Mouse (Mus musculus) stomach, embryonic 14.5 days (tissue): ENCODE data around the gene Olfr283. TPM values are rescaled to one million over a fixed set of nuclear protein-coding genes. Genes with fewer than 3 reads are reported as not detected.

Experiments
- ATAC-seq: fragments of 200-750 bp; cut with Nextera tagmentation; 2 replicates; pipeline ENCODE4 v1.8.0; 2017; ENCODE audit warnings: low read depth, moderate TSS enrichment; ENCODE audit not compliant: insufficient number of reproducible peaks, insufficient read depth, low FRiP score
- H3K27ac ChIP-seq: fragments of 300-500 bp; sonication (generic); 2 replicates; pipeline ENCODE4 v1.5.1; 2014; ENCODE audit warnings: mild to moderate bottlenecking, low read length, moderate library complexity, mixed read lengths
- H3K27me3 ChIP-seq: fragments of 300-500 bp; sonication (generic); 2 replicates; pipeline ENCODE4 v1.6.1; 2014; ENCODE audit warnings: low read length, control low read depth, mixed read lengths; ENCODE audit not compliant: control insufficient read depth, insufficient read depth
- H3K36me3 ChIP-seq: fragments of 300-500 bp; sonication (generic); 2 replicates; pipeline ENCODE4 v1.6.1; 2014; ENCODE audit warnings: mild to moderate bottlenecking, control low read depth, low read length, moderate library complexity, mixed read lengths; ENCODE audit not compliant: control insufficient read depth, insufficient read depth
- H3K4me1 ChIP-seq: fragments of 300-500 bp; sonication (generic); 2 replicates; pipeline ENCODE4 v1.6.1; 2014; ENCODE audit warnings: low read length, control low read depth, mixed read lengths; ENCODE audit not compliant: control insufficient read depth, insufficient read depth
- H3K4me2 ChIP-seq: fragments of 300-500 bp; sonication (generic); replicated peaks from 2 replicates; pipeline ENCODE4 v1.6.1; 2014; ENCODE audit warnings: low read depth, low read length, control low read depth
- H3K4me3 ChIP-seq: fragments of 300-500 bp; sonication (generic); 2 replicates; pipeline ENCODE4 v1.5.1; 2014; ENCODE audit warnings: low read depth, low read length, control low read depth
- H3K9ac ChIP-seq: fragments of 300-500 bp; sonication (generic); replicated peaks from 2 replicates; pipeline ENCODE4 v1.6.1; 2014; ENCODE audit warnings: low read depth, mild to moderate bottlenecking, control low read depth, low read length, moderate library complexity, mixed read lengths
- H3K9me3 ChIP-seq: fragments of 300-500 bp; sonication (generic); 2 replicates; pipeline ENCODE4 v1.6.1; 2016; ENCODE audit warnings: low read depth, low read length, control low read depth; ENCODE audit not compliant: control insufficient read depth
- WGBS: fragments of 180-500 bp; shearing (Covaris S2); extraction: QIAGEN DNeasy Blood & Tissue Kit; methylation state at CpG from one replicate; pipeline ENCODE4 v1.1.7; 2014; 5-methylcytosine and 5-hydroxymethylcytosine counted together
- polyA plus RNA-seq: library from polyadenylated mRNA; unstranded; fragments of >200 nt; fragmentation: Nextera tagmentation; extraction: Ambion mirVana; gene quantifications from 2 replicates; pipeline ENCODE4 v1.2.1, GENCODE M21; 2014

The Olfr283 gene
- polyA plus RNA-seq, 1 experiment from 2014 or later = not detected

- Histone ChIP-seq H3K27me3 (no peaks in the 10 kb centered on the region), H3K36me3 (no peaks in the 10 kb centered on the region), H3K9ac (no peak overlapping the region), H3K4me2 (no peak overlapping the region), H3K4me1 (no peaks in the 10 kb centered on the region), H3K4me3 (no peak overlapping the region), H3K9me3 (no peaks in the 10 kb centered on the region), H3K27ac (no peak overlapping the region)
- WGBS = 93% methylated on average over 7 of the region's 9 CpGs
- ATAC-seq = no peak
Measured at GRCm38 (mm10) chr15:98410249-98410648, 29.5 kb upstream of the Olfr283 start.

GRCm38 (mm10) chr15:98409635-98410034 is 28.9 kb upstream of the Olfr283 start:
- H3K27me3 ChIP-seq = no peaks in the 10 kb centered on the region
- no peaks in the 10 kb centered on the region for H3K36me3 ChIP-seq
- no peaks in the 10 kb centered on the region for H3K4me1 ChIP-seq
- H3K4me2 ChIP-seq = no peak overlapping the region
- no peaks in the 10 kb centered on the region for H3K9me3 ChIP-seq
- H3K4me3 ChIP-seq = no peak overlapping the region
- no peak overlapping the region for H3K27ac ChIP-seq
- no peak overlapping the region for H3K9ac ChIP-seq
- ATAC-seq = no peak
- WGBS = 95% methylated on average over 2 of the region's 2 CpGs

DNA sequence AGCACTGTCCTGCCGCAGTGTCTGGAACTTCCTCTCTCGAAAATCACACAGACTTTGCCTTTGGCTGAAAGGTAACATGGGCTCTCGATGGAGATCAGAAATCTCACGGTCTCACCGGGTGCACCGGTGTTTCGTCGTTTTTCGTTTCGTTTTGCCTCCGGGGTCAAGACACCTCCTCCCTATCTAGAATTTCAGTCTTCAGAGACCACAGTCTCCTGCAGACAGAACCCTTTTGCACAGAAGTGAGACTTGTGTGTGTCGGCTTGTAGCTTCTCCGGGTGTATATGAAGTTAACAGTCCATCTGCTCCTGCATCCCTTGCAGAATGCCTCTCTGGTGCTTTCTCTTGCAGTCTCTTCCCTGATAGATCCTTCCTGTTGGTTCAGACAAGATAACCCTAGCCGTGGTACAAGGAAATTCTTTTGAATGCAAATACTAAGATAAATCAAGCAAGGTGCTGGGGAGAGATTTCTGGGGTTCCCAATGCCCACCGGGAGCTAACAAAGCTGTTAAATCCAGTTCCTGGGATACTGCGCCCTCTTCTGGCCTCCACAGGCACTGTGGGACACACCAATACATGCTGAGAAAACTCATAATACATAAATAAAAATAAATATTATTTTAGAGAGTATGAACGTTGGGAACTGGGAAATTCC is 27.8 kb upstream of the Olfr283 start:
- Histone ChIP-seq H3K4me1 (no peaks in the 10 kb centered on the region), H3K4me2 (no peak overlapping the region), H3K36me3 (no peaks in the 10 kb centered on the region), H3K27me3 (no peaks in the 10 kb centered on the region), H3K27ac (no peak overlapping the region), H3K9me3 (no peaks in the 10 kb centered on the region), H3K4me3 (no peak overlapping the region), H3K9ac (no peak overlapping the region)
- no peak for ATAC-seq
- 70% methylated on average over 17 of the region's 17 CpGs for WGBS

DNA sequence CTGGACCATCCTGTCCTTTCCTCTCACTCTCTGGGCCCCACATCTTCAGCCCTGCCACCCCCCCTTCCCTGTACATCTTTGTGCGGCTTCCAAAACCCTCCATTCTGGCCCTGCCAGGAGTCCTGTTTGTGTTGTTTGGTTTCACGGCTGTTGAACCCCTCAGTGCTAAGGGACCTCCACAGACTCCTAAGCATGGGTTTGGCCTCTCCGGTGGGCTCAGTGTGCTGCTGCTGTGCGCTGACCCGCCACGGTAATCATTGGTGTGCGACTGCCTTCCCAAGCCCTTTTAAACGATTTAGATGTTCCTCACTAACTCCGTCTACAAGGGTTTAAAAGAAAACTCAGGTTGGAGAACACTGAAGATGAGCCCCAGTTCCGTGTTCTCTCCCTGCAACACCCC is 21.6 kb upstream of the Olfr283 start:
- H3K36me3 ChIP-seq = no peaks in the 10 kb centered on the region
- H3K4me1 ChIP-seq = no peaks in the 10 kb centered on the region
- no peaks in the 10 kb centered on the region for H3K9me3 ChIP-seq
- H3K27ac ChIP-seq = no peak overlapping the region
- 84% methylated on average over 10 of the region's 10 CpGs for WGBS
- H3K4me3 ChIP-seq = no peak overlapping the region
- H3K27me3 ChIP-seq = no peaks in the 10 kb centered on the region
- no peak for ATAC-seq
- H3K9ac ChIP-seq = no peak overlapping the region
- no peak overlapping the region for H3K4me2 ChIP-seq

GRCm38 (mm10) chr15:98397136-98397535 is 16.4 kb upstream of the Olfr283 start:
- Histone ChIP-seq H3K27me3 (no peaks in the 10 kb centered on the region), H3K36me3 (no peaks in the 10 kb centered on the region), H3K9me3 (0 out of 2 replicates have a peak, but pooled peaks cover 3% of the 10 kb centered on the region), H3K4me2 (no peak overlapping the region), H3K27ac (no peak overlapping the region), H3K9ac (no peak overlapping the region), H3K4me1 (no peaks in the 10 kb centered on the region), H3K4me3 (no peak overlapping the region)
- ATAC-seq = no peak
- 75% methylated on average over 1 of the region's 1 CpGs for WGBS

- no peak for ATAC-seq
- WGBS = 40% methylated on average over 2 of the region's 2 CpGs
- H3K36me3 ChIP-seq = no peaks in the 10 kb centered on the region
- no peak overlapping the region for H3K9ac ChIP-seq
- no peaks in the 10 kb centered on the region for H3K4me1 ChIP-seq
- no peak overlapping the region for H3K4me2 ChIP-seq
- no peak overlapping the region for H3K27ac ChIP-seq
- H3K9me3 ChIP-seq = 0 out of 2 replicates have a peak, but pooled peaks cover 3% of the 10 kb centered on the region
- no peaks in the 10 kb centered on the region for H3K27me3 ChIP-seq
- H3K4me3 ChIP-seq = no peak overlapping the region
Measured at GRCm38 (mm10) chr15:98391903-98392187, 11.1 kb upstream of the Olfr283 start.

- H3K36me3 ChIP-seq = no peaks in the 10 kb centered on the region
- H3K27me3 ChIP-seq = no peaks in the 10 kb centered on the region
- 0 out of 2 replicates have a peak, but pooled peaks cover 3% of the 10 kb centered on the region for H3K9me3 ChIP-seq
- no peak overlapping the region for H3K4me2 ChIP-seq
- H3K4me1 ChIP-seq = no peaks in the 10 kb centered on the region
- no peak overlapping the region for H3K27ac ChIP-seq
- H3K4me3 ChIP-seq = no peak overlapping the region
- WGBS = 69% methylated on average over 10 of the region's 10 CpGs
- ATAC-seq = no peak
- no peak overlapping the region for H3K9ac ChIP-seq
Measured at GRCm38 (mm10) chr15:98391081-98391902, 10.5 kb upstream of the Olfr283 start.

GRCm38 (mm10) chr15:98389796-98390195 is 9.1 kb upstream of the Olfr283 start:
- H3K27ac ChIP-seq = no peak overlapping the region
- no peak overlapping the region for H3K4me3 ChIP-seq

More at GRCm38 (mm10) chr15:98389796-98390195, 9.1 kb upstream of the Olfr283 start:
- Histone ChIP-seq H3K4me1 (no peaks in the 10 kb centered on the region), H3K27me3 (no peaks in the 10 kb centered on the region), H3K4me2 (no peak overlapping the region), H3K9me3 (no peaks in the 10 kb centered on the region), H3K9ac (no peak overlapping the region), H3K36me3 (no peaks in the 10 kb centered on the region)
- WGBS = 30% methylated on average over 7 of the region's 7 CpGs
- ATAC-seq = no peak
